ENCODE assay signal across 18 mouse cellular contexts in the genomic region with DNA sequence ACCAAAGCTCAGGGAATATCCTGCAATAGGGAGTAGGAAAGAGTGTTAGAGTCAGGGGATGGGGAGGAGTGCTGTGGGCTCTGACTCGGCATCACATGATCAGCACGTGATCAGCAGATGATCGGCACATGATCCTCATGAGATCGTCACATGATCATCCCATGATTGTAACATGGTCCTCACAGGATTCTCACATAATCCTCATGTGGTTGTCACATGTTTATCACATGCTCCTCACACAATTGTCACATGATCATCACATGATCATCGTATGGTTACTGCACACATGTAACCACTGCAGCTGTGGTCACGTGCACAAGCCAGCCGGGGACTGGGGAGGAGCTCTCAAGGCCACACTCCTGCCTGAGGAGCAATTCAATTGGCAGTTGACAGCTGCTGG.
DNase-seq lines count a peak whose midpoint lies in the region; ATAC-seq and TF ChIP-seq lines count a peak whose summit lies in the region.
"Had no signal": no experiment of that assay in that cellular context is flagged by ENCODE, and none has a peak within 500 bp of the region (broad histone marks: within the 10 kb centered on the region; RNA-seq: fewer than 3 reads in every experiment).

No protein-coding gene starts in this region.

- H3K4me1 ChIP-seq in forebrain, postnatal 0 days (ENCODE audit: insufficient read depth): peaks cover 11% of the 10 kb centered on the region
- H3K4me1 ChIP-seq in forebrain, embryonic 13.5 days: peaks cover 26% of the 10 kb centered on the region

- no peak overlapping the region for H3K9ac ChIP-seq in forebrain, postnatal 0 days
- no peak overlapping the region for H3K9ac ChIP-seq in forebrain, embryonic 13.5 days
- H3K9ac ChIP-seq: embryonic facial prominence, embryonic 12.5 days; heart, embryonic 13.5 days; hindbrain, embryonic 12.5 days; intestine, embryonic 15.5 days had no signal

- H3K27ac ChIP-seq in forebrain, postnatal 0 days (ENCODE audit: low read depth, low read length): no peak overlapping the region
- no peak overlapping the region for H3K27ac ChIP-seq in forebrain, embryonic 13.5 days
- H3K27ac ChIP-seq: embryonic facial prominence, embryonic 12.5 days; heart, embryonic 13.5 days; hindbrain, embryonic 12.5 days; intestine, embryonic 15.5 days had no signal

- ATAC-seq in forebrain, postnatal 0 days: 0 out of 2 replicates have a peak, but pooled peaks have one; percentile 12
- no peak for ATAC-seq in forebrain, embryonic 13.5 days
- ATAC-seq: intestine, embryonic 15.5 days had no signal

- H3K4me3 ChIP-seq in forebrain, postnatal 0 days (ENCODE audit: low read depth, low read length): no peak overlapping the region
- no peak overlapping the region for H3K4me3 ChIP-seq in forebrain, embryonic 13.5 days
- H3K4me3 ChIP-seq: embryonic facial prominence, embryonic 12.5 days; heart, embryonic 13.5 days; hindbrain, embryonic 12.5 days; intestine, embryonic 15.5 days had no signal

- intact Hi-C loops in heart, postnatal 36 days (cut with DNase I): no loop called here

- no peak overlapping the region for H3K4me2 ChIP-seq in forebrain, postnatal 0 days (ENCODE audit: low read depth)
- no peak overlapping the region for H3K4me2 ChIP-seq in forebrain, embryonic 13.5 days
- H3K4me2 ChIP-seq: embryonic facial prominence, embryonic 12.5 days; heart, embryonic 13.5 days; hindbrain, embryonic 12.5 days; intestine, embryonic 15.5 days had no signal

- no peaks in the 10 kb centered on the region for H3K27me3 ChIP-seq in forebrain, postnatal 0 days (ENCODE audit: insufficient read depth, low read length)
- H3K27me3 ChIP-seq in forebrain, embryonic 13.5 days: no peaks in the 10 kb centered on the region
- no peaks in the 10 kb centered on the region for H3K27me3 ChIP-seq in splenic B cell, adult 2 months (ENCODE audit: control insufficient read depth, insufficient read depth, low read length, poor library complexity, severe bottlenecking)
- H3K27me3 ChIP-seq: embryonic facial prominence, embryonic 12.5 days; heart, embryonic 13.5 days; intestine, embryonic 15.5 days had no signal

- H3K9me3 ChIP-seq in forebrain, postnatal 0 days (ENCODE audit: low read length): no peaks in the 10 kb centered on the region
- no peaks in the 10 kb centered on the region for H3K9me3 ChIP-seq in forebrain, embryonic 13.5 days (replicated peaks)
- H3K9me3 ChIP-seq: embryonic facial prominence, embryonic 12.5 days; heart, embryonic 13.5 days; hindbrain, embryonic 12.5 days; intestine, embryonic 15.5 days had no signal

- DNase-seq in forebrain, postnatal 0 days: no peak
- DNase-seq in B cell, adult 2 months: peak; percentile 32 to 36
- peak; percentile 14 for DNase-seq in NIH3T3 (ENCODE audit: low read depth)
- peak; percentile 63 for DNase-seq in splenic B cell, adult 2 months (ENCODE audit: low read depth, low spot score)
- DNase-seq in heart, postnatal 36 days: no peak
- DNase-seq in cerebellum, postnatal 10 days: no peak
- DNase-seq: adrenal gland, adult 2 months; adrenal gland, postnatal 25 days; cerebellum, adult 8-10 months; cerebellum, postnatal 25 days; gastrocnemius, postnatal 36 days; heart, adult 11 months; heart, postnatal 4 days had no signal

- no peaks in the 10 kb centered on the region for H3K36me3 ChIP-seq in forebrain, postnatal 0 days (ENCODE audit: insufficient read depth)
- H3K36me3 ChIP-seq in forebrain, embryonic 13.5 days (ENCODE audit: poor library complexity, severe bottlenecking): no peaks in the 10 kb centered on the region
- no peaks in the 10 kb centered on the region for H3K36me3 ChIP-seq in splenic B cell, adult 2 months (ENCODE audit: control insufficient read depth, insufficient read depth, low read length, poor library complexity, severe bottlenecking)
- H3K36me3 ChIP-seq: embryonic facial prominence, embryonic 12.5 days; heart, embryonic 13.5 days; hindbrain, embryonic 12.5 days; intestine, embryonic 15.5 days had no signal

- 86% methylated on average over 7 of the region's 7 CpGs for WGBS in forebrain, postnatal 0 days
- WGBS in forebrain, embryonic 13.5 days: 84% methylated on average over 7 of the region's 7 CpGs

- TF ChIP-seq CTCF in forebrain, postnatal 0 days (IDR thresholded peaks at IDR 0.05; ENCODE audit: low read depth): no peak

Comparison
In these comparisons a context has a peak if more than half of its experiments do, and no peak if none do; other contexts are left out.
1. DNase-seq: peak in B cell, adult 2 months (2 of 2), NIH3T3 (single experiment) and splenic B cell, adult 2 months (single experiment); none in forebrain, postnatal 0 days (single experiment), heart, postnatal 36 days (0 of 2) and cerebellum, postnatal 10 days (0 of 2).